Mouse (Mus musculus) embryonic facial prominence, embryonic 10.5 days (tissue): Measurements from ENCODE around the gene Rbm4b. TPM values are rescaled to one million over a fixed set of nuclear protein-coding genes. Genes with fewer than 3 reads are reported as not detected.
"Not testable (repeated sequence)": the region's sequence is repeated elsewhere in the genome, so short reads cannot be mapped to it uniquely, and the experiment has no call there.

Experiments used
- DNase-seq: peaks from one replicate; pipeline ENCODE4 v3.0.0-alpha.2; 2017; ENCODE audit warnings: low spot score
- H3K27ac ChIP-seq: fragments of 300-500 bp; sonication (generic); replicated peaks from 2 replicates; pipeline ENCODE4 v1.5.1; 2016; ENCODE audit warnings: mild to moderate bottlenecking
- H3K27me3 ChIP-seq: fragments of 300-500 bp; sonication (generic); replicated peaks from 2 replicates; pipeline ENCODE4 v1.6.1; 2016; ENCODE audit warnings: low read depth, mild to moderate bottlenecking; ENCODE audit not compliant: poor library complexity, severe bottlenecking
- H3K36me3 ChIP-seq: fragments of 300-500 bp; sonication (generic); replicated peaks from 2 replicates; pipeline ENCODE4 v1.6.1; 2016; ENCODE audit warnings: mild to moderate bottlenecking, moderate library complexity
- H3K4me1 ChIP-seq: fragments of 300-500 bp; sonication (generic); 2 replicates; pipeline ENCODE4 v1.6.1; 2016
- H3K4me3 ChIP-seq: fragments of 300-500 bp; sonication (generic); 2 replicates; pipeline ENCODE4 v1.5.1; 2016; ENCODE audit warnings: mild to moderate bottlenecking, moderate library complexity
- H3K9me3 ChIP-seq: fragments of 300-500 bp; sonication (generic); 2 replicates; pipeline ENCODE4 v1.6.1; 2016; ENCODE audit warnings: mild to moderate bottlenecking
- WGBS: fragments of 180-500 bp; shearing (Covaris S2); methylation state at CpG from one replicate; pipeline ENCODE4 v1.1.7; 2016; 5-methylcytosine and 5-hydroxymethylcytosine counted together
- polyA plus RNA-seq: library from polyadenylated mRNA; unstranded; fragments of >200 nt; fragmentation: Nextera tagmentation; extraction: Ambion mirVana; gene quantifications from 2 replicates; pipeline ENCODE4 v1.2.1, GENCODE M21; 2016

Gene Rbm4b
- polyA plus RNA-seq, 1 experiment from 2014 or later = 114 TPM

DNA sequence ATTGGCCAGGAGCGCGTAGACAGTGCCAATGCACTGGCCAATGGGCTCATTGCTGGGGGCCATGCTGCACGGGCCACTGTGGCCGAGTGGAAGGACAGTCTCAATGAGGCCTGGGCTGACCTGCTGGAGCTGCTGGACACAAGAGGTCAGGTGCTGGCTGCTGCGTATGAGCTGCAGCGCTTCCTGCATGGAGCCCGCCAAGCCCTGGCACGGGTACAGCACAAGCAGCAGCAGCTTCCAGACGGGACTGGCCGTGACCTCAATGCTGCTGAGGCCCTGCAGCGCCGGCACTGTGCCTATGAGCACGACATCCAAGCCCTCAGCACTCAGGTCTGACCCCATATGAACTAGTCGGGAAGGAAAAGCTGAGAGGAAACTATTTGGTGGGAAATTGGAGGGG is 9.7 kb upstream of the Rbm4b start:
- Histone ChIP-seq H3K36me3 (peaks cover 85% of the 10 kb centered on the region), H3K27me3 (no peaks in the 10 kb centered on the region), H3K4me1 (no peaks in the 10 kb centered on the region), H3K9me3 (no peaks in the 10 kb centered on the region), H3K4me3 (no peak overlapping the region), H3K27ac (no peak overlapping the region)
- no peak for DNase-seq
- WGBS = 86% methylated on average over 14 of the region's 14 CpGs

DNA sequence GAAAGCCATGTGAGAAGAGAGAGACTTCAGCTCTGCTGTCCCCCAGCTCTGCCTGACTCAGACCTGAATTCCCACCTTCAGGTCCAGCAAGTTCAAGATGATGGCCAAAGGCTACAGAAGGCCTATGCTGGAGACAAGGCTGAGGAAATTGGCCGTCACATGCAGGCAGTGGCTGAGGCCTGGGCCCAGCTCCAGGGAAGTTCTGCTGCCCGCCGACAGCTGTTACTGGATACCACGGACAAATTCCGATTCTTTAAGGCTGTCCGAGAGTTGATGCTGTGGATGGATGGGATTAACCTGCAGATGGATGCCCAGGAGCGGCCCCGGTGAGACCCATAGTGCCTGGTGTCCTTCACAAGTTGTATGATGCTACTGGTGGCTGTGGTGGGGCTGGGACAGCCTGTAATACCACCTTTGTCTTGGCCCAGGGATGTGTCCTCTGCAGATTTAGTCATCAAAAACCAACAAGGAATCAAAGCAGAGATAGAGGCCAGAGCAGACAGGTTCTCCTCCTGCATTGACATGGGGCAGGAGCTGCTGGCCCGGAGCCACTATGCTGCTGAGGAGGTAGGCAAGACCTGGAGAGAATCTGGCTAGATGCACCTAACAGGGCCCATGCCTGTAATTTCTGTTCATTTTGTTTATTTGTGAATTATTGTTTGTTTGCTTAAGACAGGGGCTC is 8.5 kb upstream of the Rbm4b start:
- Histone ChIP-seq H3K36me3 (peaks cover 86% of the 10 kb centered on the region), H3K9me3 (no peaks in the 10 kb centered on the region), H3K4me3 (no peak overlapping the region), H3K27ac (no peak overlapping the region), H3K4me1 (no peaks in the 10 kb centered on the region), H3K27me3 (no peaks in the 10 kb centered on the region)
- 92% methylated on average over 9 of the region's 9 CpGs for WGBS
- DNase-seq = no peak

- WGBS = 89% methylated on average over 10 of the region's 10 CpGs
- H3K4me3 ChIP-seq = no peak overlapping the region
- no peak overlapping the region for H3K27ac ChIP-seq
- no peaks in the 10 kb centered on the region for H3K4me1 ChIP-seq
- no peaks in the 10 kb centered on the region for H3K27me3 ChIP-seq
- no peaks in the 10 kb centered on the region for H3K9me3 ChIP-seq
- DNase-seq = no peak
- peaks cover 86% of the 10 kb centered on the region for H3K36me3 ChIP-seq
Observed at GRCm38 (mm10) chr19:4748493-4748892, 7.8 kb upstream of the Rbm4b start.

GRCm38 (mm10) chr19:4749975-4750374 is 6.3 kb upstream of the Rbm4b start:
- peaks cover 73% of the 10 kb centered on the region for H3K36me3 ChIP-seq
- no peak overlapping the region for H3K27ac ChIP-seq
- no peak for DNase-seq
- H3K4me3 ChIP-seq = no peak overlapping the region
- H3K9me3 ChIP-seq = no peaks in the 10 kb centered on the region
- H3K27me3 ChIP-seq = no peaks in the 10 kb centered on the region
- WGBS = 87% methylated on average over 6 of the region's 6 CpGs
- no peaks in the 10 kb centered on the region for H3K4me1 ChIP-seq

DNA sequence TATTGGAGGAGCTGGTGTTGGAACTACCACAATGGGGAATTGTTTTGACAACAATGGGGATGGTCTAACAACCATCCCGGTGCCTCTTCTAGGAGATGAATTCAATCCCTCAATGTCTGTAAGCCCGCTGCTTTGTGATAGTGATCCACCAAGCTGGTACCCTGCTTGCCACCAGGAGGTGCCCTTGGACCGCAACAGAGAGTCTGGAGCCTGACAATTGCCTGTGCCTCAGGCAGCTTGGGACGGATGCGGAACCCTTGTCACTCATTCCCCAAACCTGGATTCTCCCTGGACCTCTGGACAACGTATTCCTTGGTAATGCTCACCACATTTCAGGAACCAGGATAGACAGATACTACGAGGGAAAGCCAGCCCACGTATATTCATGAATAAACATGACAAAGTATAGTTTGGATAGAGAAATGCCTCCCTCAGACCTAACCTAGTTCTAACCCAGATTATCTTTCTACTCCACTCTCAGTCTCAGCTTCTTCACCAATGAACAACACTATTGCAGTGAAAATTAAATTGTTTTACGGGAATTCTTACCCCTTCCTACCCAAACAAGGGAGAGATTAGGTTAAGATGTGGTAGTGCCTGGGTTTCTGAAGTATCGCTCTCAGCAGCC is 618 bp upstream of the Rbm4b start:
- Histone ChIP-seq H3K4me1 (peaks cover 22% of the 10 kb centered on the region), H3K36me3 (peaks cover 46% of the 10 kb centered on the region), H3K27ac (peak overlapping the region; percentile 99), H3K27me3 (no peaks in the 10 kb centered on the region), H3K9me3 (no peaks in the 10 kb centered on the region), H3K4me3 (peak overlapping the region; percentile 82)
- peak; percentile 90 for DNase-seq
- WGBS = under 1% methylated on average over 10 of the region's 10 CpGs

DNA sequence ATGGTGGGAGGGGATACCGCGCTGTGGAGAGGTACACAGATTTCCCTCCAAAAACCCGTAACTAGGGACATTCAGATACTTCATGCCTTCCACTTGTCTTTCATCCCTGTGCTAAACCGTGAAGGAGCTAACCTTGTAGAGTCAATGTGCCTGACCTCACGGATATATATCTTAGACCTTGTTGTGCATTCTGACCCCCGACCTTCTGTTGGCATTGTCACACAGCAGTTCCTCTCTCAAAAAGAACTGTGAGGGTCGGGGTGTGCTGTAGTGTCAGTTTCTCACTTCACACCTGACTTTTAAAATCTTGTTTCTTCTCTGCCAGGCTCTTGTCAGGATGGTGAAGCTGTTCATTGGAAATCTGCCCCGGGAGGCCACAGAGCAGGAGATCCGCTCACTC is 624 bp downstream of the Rbm4b start:
- WGBS = 13% methylated on average over 9 of the region's 9 CpGs
- H3K27ac ChIP-seq = peak overlapping the region; percentile 99
- H3K36me3 ChIP-seq = peaks cover 47% of the 10 kb centered on the region
- H3K27me3 ChIP-seq = no peaks in the 10 kb centered on the region
- peak overlapping the region; percentile 82 for H3K4me3 ChIP-seq
- no peak for DNase-seq
- H3K9me3 ChIP-seq = no peaks in the 10 kb centered on the region
- H3K4me1 ChIP-seq = peaks cover 22% of the 10 kb centered on the region

- H3K27me3 ChIP-seq, DNase-seq, H3K9me3 ChIP-seq, H3K27ac ChIP-seq, H3K4me3 ChIP-seq: not testable (repeated sequence)
- H3K4me1 ChIP-seq = peaks cover 22% of the 10 kb centered on the region
- 89% methylated on average over 8 of the region's 8 CpGs for WGBS
- peaks cover 78% of the 10 kb centered on the region for H3K36me3 ChIP-seq
Observed at GRCm38 (mm10) chr19:4760544-4760943, 4.2 kb downstream of the Rbm4b start.

DNA sequence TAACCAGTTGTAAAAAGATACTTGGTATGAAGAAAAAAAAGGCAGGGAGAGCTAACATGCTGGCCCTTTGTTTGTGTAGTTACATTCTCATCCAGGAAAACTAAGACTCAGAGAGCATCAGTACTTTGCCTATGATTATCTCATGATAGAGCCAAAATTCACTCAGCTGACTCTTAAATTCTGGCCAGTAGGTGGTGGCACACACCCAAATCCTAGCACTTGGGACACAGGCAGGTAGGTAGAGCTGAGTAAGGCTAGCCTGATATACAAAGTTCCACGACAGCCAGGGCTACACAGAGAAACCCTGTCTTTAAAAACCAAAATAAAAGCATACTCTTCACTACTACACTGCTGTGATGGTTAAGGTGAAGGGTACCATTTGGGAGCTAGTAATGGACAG is 6.6 kb downstream of the Rbm4b start:
- no peaks in the 10 kb centered on the region for H3K27me3 ChIP-seq
- DNase-seq = no peak
- no peak overlapping the region for H3K27ac ChIP-seq
- H3K9me3 ChIP-seq = no peaks in the 10 kb centered on the region
- H3K36me3 ChIP-seq = peaks cover 97% of the 10 kb centered on the region
- WGBS = 78% methylated on average over 1 of the region's 1 CpGs
- H3K4me1 ChIP-seq = peaks cover 18% of the 10 kb centered on the region
- no peak overlapping the region for H3K4me3 ChIP-seq

- Histone ChIP-seq H3K4me1 (no peaks in the 10 kb centered on the region), H3K36me3 (peaks cover 100% of the 10 kb centered on the region), H3K9me3 (no peaks in the 10 kb centered on the region), H3K27ac (no peak overlapping the region), H3K27me3 (no peaks in the 10 kb centered on the region), H3K4me3 (no peak overlapping the region)
- no peak for DNase-seq
- WGBS = 94% methylated on average over 12 of the region's 12 CpGs
Observed at GRCm38 (mm10) chr19:4767507-4768148, 11.3 kb downstream of the Rbm4b start.

- no peaks in the 10 kb centered on the region for H3K4me1 ChIP-seq
- 92% methylated on average over 3 of the region's 3 CpGs for WGBS
- H3K36me3 ChIP-seq = peaks cover 100% of the 10 kb centered on the region
- no peak for DNase-seq
- no peaks in the 10 kb centered on the region for H3K27me3 ChIP-seq
- H3K4me3 ChIP-seq = no peak overlapping the region
- H3K9me3 ChIP-seq = no peaks in the 10 kb centered on the region
- no peak overlapping the region for H3K27ac ChIP-seq
Observed at GRCm38 (mm10) chr19:4772785-4773184, 16.5 kb downstream of the Rbm4b start.

- Histone ChIP-seq H3K27me3 (no peaks in the 10 kb centered on the region), H3K4me3 (no peak overlapping the region), H3K4me1 (peaks cover 6% of the 10 kb centered on the region; the same call in 1 of the 2 replicates), H3K9me3 (no peaks in the 10 kb centered on the region), H3K27ac (no peak overlapping the region), H3K36me3 (peaks cover 98% of the 10 kb centered on the region)
- DNase-seq = no peak
- 93% methylated on average over 2 of the region's 2 CpGs for WGBS
Observed at GRCm38 (mm10) chr19:4782891-4783290, 26.6 kb downstream of the Rbm4b start.

- peaks cover 8% of the 10 kb centered on the region for H3K4me1 ChIP-seq
- DNase-seq = no peak
- H3K36me3 ChIP-seq = peaks cover 100% of the 10 kb centered on the region
- WGBS = 94% methylated on average over 7 of the region's 7 CpGs
- H3K27ac ChIP-seq = no peak overlapping the region
- no peaks in the 10 kb centered on the region for H3K9me3 ChIP-seq
- no peaks in the 10 kb centered on the region for H3K27me3 ChIP-seq
- no peak overlapping the region for H3K4me3 ChIP-seq
Observed at GRCm38 (mm10) chr19:4785206-4785605, 28.9 kb downstream of the Rbm4b start.

DNA sequence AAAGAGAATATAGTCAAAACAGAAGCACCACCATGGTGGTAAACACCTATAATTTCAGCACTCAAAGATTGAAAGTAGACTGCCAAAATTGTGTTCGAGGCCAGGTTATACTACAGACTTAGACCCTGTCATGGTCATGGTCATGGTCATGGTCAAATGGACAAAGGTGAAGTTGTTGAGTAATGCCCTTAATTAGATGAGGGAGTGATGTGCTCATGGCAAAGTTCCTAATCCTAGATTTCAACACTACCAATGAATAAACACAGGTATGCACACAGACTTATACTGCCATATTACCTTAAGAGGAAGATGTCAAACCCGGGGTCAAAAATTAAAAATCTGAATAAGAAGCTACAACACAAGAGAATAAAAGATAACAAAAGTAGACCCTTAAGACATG is 30.0 kb downstream of the Rbm4b start:
- no peaks in the 10 kb centered on the region for H3K27me3 ChIP-seq
- WGBS = 95% methylated on average over 2 of the region's 2 CpGs
- H3K4me3 ChIP-seq = no peak overlapping the region
- no peaks in the 10 kb centered on the region for H3K9me3 ChIP-seq
- H3K4me1 ChIP-seq = peaks cover 19% of the 10 kb centered on the region
- peaks cover 100% of the 10 kb centered on the region for H3K36me3 ChIP-seq
- no peak for DNase-seq
- no peak overlapping the region for H3K27ac ChIP-seq
